Mouse (Mus musculus) forebrain, embryonic 11.5 days (tissue): Measurements from ENCODE around the gene Adm. TPM values are rescaled to one million over a fixed set of nuclear protein-coding genes. Genes with fewer than 3 reads are reported as not detected.
"Not testable (repeated sequence)": the region's sequence is repeated elsewhere in the genome, so short reads cannot be mapped to it uniquely, and the experiment has no call there.

ENCODE experiments used
- ATAC-seq: fragments of 200-750 bp; cut with Nextera tagmentation; replicated peaks from 2 replicates; pipeline ENCODE4 v1.8.0; 2017; ENCODE audit warnings: moderate TSS enrichment; ENCODE audit not compliant: low FRiP score
- DNase-seq: peaks from one replicate; pipeline ENCODE4 v3.0.0-alpha.2; 2017; ENCODE audit warnings: low spot score
- H3K27ac ChIP-seq: fragments of 300-500 bp; sonication (generic); 2 replicates; pipeline ENCODE4 v1.5.1; 2014; ENCODE audit warnings: low read depth, low read length
- H3K27me3 ChIP-seq: fragments of 300-500 bp; sonication (generic); 2 replicates; pipeline ENCODE4 v1.6.1; 2014; ENCODE audit warnings: mild to moderate bottlenecking, low read length, mixed read lengths; ENCODE audit not compliant: control insufficient read depth, insufficient read depth
- H3K36me3 ChIP-seq: fragments of 300-500 bp; sonication (generic); 2 replicates; pipeline ENCODE4 v1.6.1; 2014; ENCODE audit warnings: mild to moderate bottlenecking, low read length, moderate library complexity, mixed read lengths; ENCODE audit not compliant: control insufficient read depth, insufficient read depth
- H3K4me1 ChIP-seq: fragments of 300-500 bp; sonication (generic); replicated peaks from 2 replicates; pipeline ENCODE4 v1.6.1; 2014; ENCODE audit warnings: low read length, mixed read lengths; ENCODE audit not compliant: control insufficient read depth, insufficient read depth
- H3K4me2 ChIP-seq: fragments of 300-500 bp; sonication (generic); 2 replicates; pipeline ENCODE4 v1.6.1; 2014; ENCODE audit warnings: low read depth, mild to moderate bottlenecking, low read length, moderate library complexity, mixed read lengths; ENCODE audit not compliant: severe bottlenecking
- H3K4me3 ChIP-seq: fragments of 300-500 bp; sonication (generic); 2 replicates; pipeline ENCODE4 v1.5.1; 2014; ENCODE audit warnings: low read depth, low read length
- H3K9ac ChIP-seq: fragments of 300-500 bp; sonication (generic); 2 replicates; pipeline ENCODE4 v1.6.1; 2014; ENCODE audit warnings: low read length
- H3K9me3 ChIP-seq: fragments of 300-500 bp; sonication (generic); 2 replicates; pipeline ENCODE4 v1.6.1; 2016; ENCODE audit warnings: low read length, mixed read lengths; ENCODE audit not compliant: control insufficient read depth
- WGBS: fragments of 180-500 bp; shearing (Covaris S2); extraction: QIAGEN DNeasy Blood & Tissue Kit; methylation state at CpG from one replicate; pipeline ENCODE4 v1.1.7; 2014; 5-methylcytosine and 5-hydroxymethylcytosine counted together
- polyA plus RNA-seq: library from polyadenylated mRNA; unstranded; fragments of >200 nt; fragmentation: Nextera tagmentation; extraction: Ambion mirVana; gene quantifications from 2 replicates; pipeline ENCODE4 v1.2.1, GENCODE M21; 2014

Adm gene
- polyA plus RNA-seq, 1 experiment from 2014 or later = 5.8 TPM

DNA sequence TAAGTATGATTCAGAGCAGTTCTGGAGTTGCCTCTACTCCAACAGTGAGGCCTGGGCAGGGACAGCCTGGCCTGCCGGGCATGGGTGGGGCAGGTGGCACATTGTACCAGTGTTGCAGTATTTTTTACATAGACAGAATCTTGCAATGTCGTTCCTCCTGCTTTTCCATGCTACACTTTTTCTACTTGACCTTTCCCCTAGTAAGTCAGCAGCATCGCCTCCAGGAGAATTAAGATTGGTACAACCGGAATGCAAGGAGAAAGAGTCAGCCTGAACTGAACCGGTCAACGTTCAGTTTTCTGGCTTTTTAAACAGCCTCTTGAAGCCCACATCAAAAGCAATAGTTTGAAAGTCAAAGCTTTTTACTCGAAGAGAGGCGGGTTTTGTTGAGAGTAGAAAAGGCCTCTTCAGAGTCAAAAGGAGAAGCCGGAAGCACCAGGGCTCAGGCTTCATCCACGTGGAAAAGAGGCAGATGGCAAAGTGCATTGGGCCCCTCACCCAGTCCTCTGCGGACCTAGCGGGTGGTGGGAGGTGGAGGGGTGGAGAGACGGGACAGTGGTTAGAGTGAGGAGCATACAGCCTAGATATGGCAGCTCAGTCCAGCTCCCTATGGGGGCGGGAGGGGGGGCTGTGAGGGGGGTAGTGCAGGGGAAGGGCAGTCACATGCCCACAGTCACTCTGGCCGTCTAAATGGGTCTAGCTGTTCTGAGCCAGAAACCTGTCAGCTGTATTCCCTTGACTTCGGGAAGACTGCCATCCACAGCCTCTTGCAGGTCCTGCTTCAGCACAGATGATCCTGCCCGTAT lies 11.0 kb downstream of the Adm start:
- no peak overlapping the region for H3K27ac ChIP-seq
- ATAC-seq = peak; percentile 30; the same call in 1 of the 2 replicates
- no peak overlapping the region for H3K4me2 ChIP-seq

GRCm38 (mm10) chr7:110639291-110639915 lies 11.9 kb downstream of the Adm start:
- no peaks in the 10 kb centered on the region for H3K27me3 ChIP-seq
- no peak for DNase-seq
- no peak overlapping the region for H3K27ac ChIP-seq
- H3K36me3 ChIP-seq = no peaks in the 10 kb centered on the region
- H3K9me3 ChIP-seq = no peaks in the 10 kb centered on the region
- H3K4me1 ChIP-seq = peaks cover 7% of the 10 kb centered on the region; the same call in 1 of the 2 replicates
- 84% methylated on average over 11 of the region's 11 CpGs for WGBS
- H3K9ac ChIP-seq = no peak overlapping the region
- no peak for ATAC-seq
- no peak overlapping the region for H3K4me2 ChIP-seq
- no peak overlapping the region for H3K4me3 ChIP-seq

More for the DNA sequence above, 11.0 kb downstream of the Adm start:
- Histone ChIP-seq H3K9me3 (no peaks in the 10 kb centered on the region), H3K4me1 (peaks cover 7% of the 10 kb centered on the region; the same call in 1 of the 2 replicates), H3K9ac (no peak overlapping the region), H3K4me3 (no peak overlapping the region), H3K27me3 (no peaks in the 10 kb centered on the region), H3K36me3 (no peaks in the 10 kb centered on the region)
- WGBS = 36% methylated on average over 17 of the region's 17 CpGs
- DNase-seq = peak; percentile 56

DNA sequence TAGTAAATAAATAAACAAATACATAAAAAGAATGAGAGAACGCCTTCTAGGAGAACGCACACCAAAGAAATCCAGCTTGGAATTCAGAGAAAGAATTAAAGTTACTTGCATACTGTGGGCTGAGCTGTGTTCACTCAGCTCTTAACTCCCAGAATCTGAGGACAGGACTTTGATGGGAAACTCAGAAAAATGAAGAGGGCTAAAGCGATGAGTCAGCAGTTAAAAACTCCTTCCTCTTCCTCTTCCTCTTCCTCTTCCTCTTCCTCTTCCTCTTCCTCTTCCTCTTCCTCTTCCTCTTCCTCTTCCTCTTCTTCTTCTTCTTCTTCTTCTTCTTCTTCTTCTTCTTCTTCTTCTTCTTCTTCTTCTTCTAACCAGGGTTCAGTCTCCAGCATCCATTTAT lies 12.5 kb downstream of the Adm start:
- H3K27me3 ChIP-seq, H3K4me2 ChIP-seq, H3K4me3 ChIP-seq, DNase-seq, H3K9ac ChIP-seq, H3K36me3 ChIP-seq, H3K4me1 ChIP-seq, H3K27ac ChIP-seq, H3K9me3 ChIP-seq, ATAC-seq: not testable (repeated sequence)
- 100% methylated on average over 3 of the region's 3 CpGs for WGBS

DNA sequence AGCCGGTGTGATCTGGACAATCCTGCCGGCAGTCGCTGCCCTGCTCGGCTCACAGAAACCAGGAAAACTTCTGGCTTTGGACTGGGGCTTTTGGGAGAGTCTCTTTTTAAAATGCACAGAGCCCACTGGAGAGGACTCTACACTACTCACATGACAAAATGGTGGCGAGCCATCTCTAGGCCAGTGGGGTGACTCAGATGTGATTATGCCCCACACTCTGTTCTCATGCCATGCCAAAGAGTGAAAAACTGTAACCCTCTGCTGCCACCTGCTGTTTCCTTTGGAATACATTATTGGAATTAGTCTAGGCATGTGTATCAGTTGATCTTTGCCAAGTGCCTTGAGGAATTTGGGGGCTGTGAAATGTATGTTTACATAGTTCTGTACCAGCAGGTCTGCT lies 17.9 kb downstream of the Adm start:
- H3K9me3 ChIP-seq = no peaks in the 10 kb centered on the region
- peak; percentile 72 for DNase-seq
- no peak overlapping the region for H3K27ac ChIP-seq
- no peak overlapping the region for H3K4me3 ChIP-seq
- no peak overlapping the region for H3K9ac ChIP-seq
- H3K4me1 ChIP-seq = 0 out of 2 replicates have a peak, but pooled peaks cover 2% of the 10 kb centered on the region
- H3K27me3 ChIP-seq = no peaks in the 10 kb centered on the region
- no peaks in the 10 kb centered on the region for H3K36me3 ChIP-seq
- no peak overlapping the region for H3K4me2 ChIP-seq
- 75% methylated on average over 5 of the region's 5 CpGs for WGBS
- peak; percentile 60; the same call in 1 of the 2 replicates for ATAC-seq

DNA sequence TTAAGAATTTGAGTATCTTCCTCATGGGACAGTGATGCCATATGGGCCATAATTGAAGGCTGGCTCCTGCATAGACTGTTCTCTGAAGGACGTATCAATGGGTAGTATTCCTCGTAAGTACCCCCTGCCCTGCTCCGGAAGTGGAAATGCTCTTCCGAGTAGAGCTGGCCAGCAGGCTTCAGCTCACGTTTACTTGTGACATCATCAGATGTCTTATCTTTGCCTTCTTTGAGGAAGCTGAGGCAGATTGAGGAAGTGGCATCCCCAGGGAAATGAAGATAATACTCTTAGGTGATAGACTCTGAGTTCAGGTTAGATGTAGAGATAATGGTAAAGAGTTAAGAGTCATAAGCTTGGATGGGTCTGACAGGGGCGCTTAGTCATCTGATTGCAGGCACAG lies 18.4 kb downstream of the Adm start:
- Histone ChIP-seq H3K9ac (no peak overlapping the region), H3K9me3 (no peaks in the 10 kb centered on the region), H3K4me2 (no peak overlapping the region), H3K27ac (no peak overlapping the region), H3K4me1 (0 out of 2 replicates have a peak, but pooled peaks cover 2% of the 10 kb centered on the region), H3K4me3 (no peak overlapping the region), H3K27me3 (no peaks in the 10 kb centered on the region), H3K36me3 (no peaks in the 10 kb centered on the region)
- ATAC-seq (no peak), DNase-seq (no peak)
- WGBS = 87% methylated on average over 6 of the region's 6 CpGs

DNA sequence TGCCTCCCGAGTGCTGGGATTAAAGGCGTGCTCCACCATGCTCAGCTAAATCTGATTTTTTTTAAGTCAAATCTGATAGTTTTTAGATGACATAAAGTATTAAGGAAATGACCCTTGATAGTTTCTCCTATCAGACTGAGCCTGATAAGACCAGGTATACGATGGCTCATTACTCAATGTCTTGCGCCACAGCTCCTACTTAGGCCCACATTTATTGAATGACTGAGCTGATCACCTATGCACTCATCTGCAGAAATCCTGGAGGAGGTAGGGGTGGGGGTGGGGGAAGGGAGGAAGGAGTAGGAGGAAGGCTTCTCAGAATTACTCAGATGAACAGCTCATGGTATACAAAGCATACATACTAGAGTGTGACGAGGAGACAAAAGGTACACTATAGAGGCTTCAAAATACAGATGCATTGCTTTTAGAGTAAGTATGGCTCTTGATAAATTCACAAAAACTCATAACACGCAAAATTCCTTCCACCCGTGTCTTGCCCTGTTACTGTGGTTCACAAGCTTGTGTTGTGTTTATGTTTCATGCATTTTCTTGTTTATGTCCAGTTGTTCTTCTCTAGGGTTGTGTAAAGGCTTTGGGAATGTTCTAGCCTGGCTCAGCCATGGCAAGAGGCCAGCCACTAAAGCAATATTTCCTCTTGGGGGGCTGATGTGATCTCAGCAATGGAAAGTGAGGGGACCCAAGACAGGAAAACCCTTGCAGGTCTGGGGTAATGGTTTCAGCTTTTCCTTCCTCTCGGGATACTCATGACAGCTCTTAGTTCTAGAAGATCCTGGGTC lies 19.3 kb downstream of the Adm start:
- Histone ChIP-seq H3K4me1 (0 out of 2 replicates have a peak, but pooled peaks cover 2% of the 10 kb centered on the region), H3K36me3 (no peaks in the 10 kb centered on the region), H3K4me3 (no peak overlapping the region), H3K27me3 (no peaks in the 10 kb centered on the region), H3K4me2 (no peak overlapping the region), H3K9me3 (no peaks in the 10 kb centered on the region), H3K27ac (no peak overlapping the region), H3K9ac (no peak overlapping the region)
- DNase-seq (no peak), ATAC-seq (no peak)
- WGBS = 89% methylated on average over 8 of the region's 8 CpGs

GRCm38 (mm10) chr7:110647559-110648454 lies 20.3 kb downstream of the Adm start:
- no peak overlapping the region for H3K4me2 ChIP-seq
- H3K27me3 ChIP-seq = no peaks in the 10 kb centered on the region
- no peaks in the 10 kb centered on the region for H3K36me3 ChIP-seq
- H3K4me3 ChIP-seq = no peak overlapping the region
- ATAC-seq (no peak), DNase-seq (no peak)
- H3K4me1 ChIP-seq = no peaks in the 10 kb centered on the region
- 87% methylated on average over 15 of the region's 15 CpGs for WGBS
- no peak overlapping the region for H3K27ac ChIP-seq
- no peak overlapping the region for H3K9ac ChIP-seq
- H3K9me3 ChIP-seq = no peaks in the 10 kb centered on the region
